Mouse (Mus musculus): ENCODE data around the gene Polr3gl.

DNA sequence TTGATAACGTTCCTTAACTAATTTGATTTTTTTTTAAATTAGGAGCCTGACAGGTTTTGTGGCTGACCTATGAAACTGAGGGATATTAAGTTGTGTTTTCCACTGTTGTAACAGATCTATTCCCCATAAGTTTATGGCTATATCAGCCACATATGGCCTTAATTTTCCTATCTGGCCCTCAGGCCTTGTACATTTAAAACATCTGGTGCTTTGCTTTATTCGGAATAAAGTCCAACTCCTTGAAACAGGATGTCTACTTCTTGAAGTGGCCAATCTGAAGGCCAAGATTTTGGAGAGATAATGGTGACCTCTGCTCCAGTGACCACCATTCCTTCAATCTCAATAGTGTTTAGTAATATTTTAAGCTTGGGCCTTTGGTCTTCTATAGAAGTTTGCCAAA is 54.7 kb downstream of the Polr3gl start:
- no peak for TF ChIP-seq GATA1 (IDR thresholded peaks at IDR 0.05; ENCODE audit: borderline replicate concordance, low read length)
- TF ChIP-seq FLI1 (IDR thresholded peaks at IDR 0.05; ENCODE audit: low read length) = no peak

Measured in megakaryocyte, embryonic 14.5 days (primary cell).